Mouse (Mus musculus) activated CD4-positive, CD25-positive, alpha-beta regulatory T cell, adult 4 months (primary cell): Measurements from ENCODE around the gene Syt14. TPM values are rescaled to one million over a fixed set of nuclear protein-coding genes. Genes with fewer than 3 reads are reported as not detected.

Experiments
- ATAC-seq: one replicate; pipeline ENCODE4 v1.8.0; 2017
- polyA plus RNA-seq, 2 experiments: library from polyadenylated mRNA; unstranded; fragments of 100-300 nt; shearing (Covaris generic); gene quantifications; one replicate each; pipeline ENCODE4 v1.2.1; 2017

Gene Syt14
- under 1 TPM; 0.12 to 0.25 TPM for polyA plus RNA-seq

GRCm38 (mm10) chr1:193035371-193036238, at the start of gene Syt14:
Gene Syt14 (minus strand): TSS chr1:193035775.
- ATAC-seq = no peak

GRCm38 (mm10) chr1:193084016-193084415, 48.4 kb upstream of the Syt14 start:
- ATAC-seq = no peak

- ATAC-seq = no peak
These were observed 47.5 kb upstream of the Syt14 start for GRCm38 (mm10) chr1:193083051-193083450.

- no peak for ATAC-seq
These were observed 46.8 kb upstream of the Syt14 start for GRCm38 (mm10) chr1:193082311-193082921.

- ATAC-seq = no peak
These were observed 27.0 kb upstream of the Syt14 start for GRCm38 (mm10) chr1:193062618-193063017.

GRCm38 (mm10) chr1:193060167-193060566, 24.6 kb upstream of the Syt14 start:
- ATAC-seq = no peak

GRCm38 (mm10) chr1:193059596-193059995, 24.0 kb upstream of the Syt14 start:
- no peak for ATAC-seq

- no peak for ATAC-seq
These were observed 18.8 kb upstream of the Syt14 start for GRCm38 (mm10) chr1:193054401-193054800.

- no peak for ATAC-seq
These were observed 17.5 kb upstream of the Syt14 start for GRCm38 (mm10) chr1:193053065-193053464.

GRCm38 (mm10) chr1:193047616-193048015, 12.0 kb upstream of the Syt14 start:
- no peak for ATAC-seq

- no peak for ATAC-seq
These were observed 7.3 kb upstream of the Syt14 start for GRCm38 (mm10) chr1:193042760-193043295.

GRCm38 (mm10) chr1:193034951-193035370, 614 bp downstream of the Syt14 start:
- no peak for ATAC-seq

GRCm38 (mm10) chr1:193024311-193024710, 11.3 kb downstream of the Syt14 start:
- no peak for ATAC-seq

- ATAC-seq = no peak
These were observed 23.2 kb downstream of the Syt14 start for GRCm38 (mm10) chr1:193012351-193012750.

GRCm38 (mm10) chr1:193011000-193011769, 24.4 kb downstream of the Syt14 start:
- ATAC-seq = no peak

- no peak for ATAC-seq
These were observed 31.0 kb downstream of the Syt14 start for GRCm38 (mm10) chr1:193004581-193004980.

- no peak for ATAC-seq
These were observed 31.6 kb downstream of the Syt14 start for GRCm38 (mm10) chr1:193003953-193004352.

GRCm38 (mm10) chr1:193002307-193002706, 33.3 kb downstream of the Syt14 start:
- ATAC-seq = no peak

- ATAC-seq = no peak
These were observed 34.0 kb downstream of the Syt14 start for GRCm38 (mm10) chr1:193001587-193001986.

GRCm38 (mm10) chr1:193000908-193001307, 34.7 kb downstream of the Syt14 start:
- no peak for ATAC-seq

- ATAC-seq = no peak
These were observed 41.2 kb downstream of the Syt14 start for GRCm38 (mm10) chr1:192994179-192994873.

GRCm38 (mm10) chr1:192993491-192993890, 42.1 kb downstream of the Syt14 start:
- ATAC-seq = no peak
